Mouse (Mus musculus) megakaryocyte-erythroid progenitor cell, adult 5 weeks (primary cell): ENCODE results near the gene Olfr667. TPM values are rescaled to one million over a fixed set of nuclear protein-coding genes. Genes with fewer than 3 reads are reported as not detected.

Experiments used
- polyA plus RNA-seq: library from polyadenylated mRNA; stranded (reverse); fragments of >175 nt; gene quantifications from 2 replicates; pipeline ENCODE4 v1.2.3, GENCODE M21; 2012

Olfr667 gene
- polyA plus RNA-seq, result not detected in 2 replicates

DNA sequence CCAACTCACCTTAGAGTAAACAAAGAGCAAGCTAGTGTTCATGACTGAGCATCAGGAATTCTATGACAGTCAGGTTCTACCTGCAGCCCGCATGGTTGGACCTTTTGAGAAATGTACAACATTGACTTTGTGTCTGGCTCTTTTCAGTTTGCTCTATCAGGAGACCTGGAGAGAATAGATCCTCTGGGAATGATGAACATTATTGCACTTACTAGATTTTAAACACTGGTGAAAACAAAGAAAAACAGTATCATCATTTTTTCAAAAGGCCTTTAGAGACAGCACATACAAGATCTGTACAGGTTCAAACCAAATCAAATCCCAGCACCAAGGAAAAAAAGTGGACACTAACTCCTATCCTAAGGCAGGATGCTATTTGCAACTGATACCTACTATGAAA is at the start of gene Olfr667:
Olfr667 (minus strand) TSS at position 101 of the 400 bp plus-strand sequence.

DNA sequence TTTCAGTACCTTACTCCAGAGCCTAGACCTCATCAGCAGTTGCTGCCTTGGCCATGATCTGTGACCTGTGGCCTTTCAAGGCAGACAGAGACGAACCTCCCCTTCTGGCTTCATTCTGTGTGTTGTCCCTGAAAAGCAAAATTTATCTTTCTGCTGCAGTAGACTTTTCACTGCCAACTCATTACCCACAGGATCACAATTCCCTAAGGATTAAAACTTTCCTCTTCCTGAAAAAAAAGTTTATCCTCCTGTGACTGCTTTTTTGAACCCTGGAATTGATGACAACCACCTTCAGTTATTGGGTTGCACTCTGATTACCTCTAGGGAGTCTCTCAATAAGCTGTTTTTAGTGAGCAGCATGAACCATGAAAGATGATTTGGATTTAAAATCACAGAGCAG is 41.2 kb upstream of the Olfr667 start, which contains the start of gene Olfr670:
Olfr670 (minus strand) TSS at position 101 of the 400 bp plus-strand sequence.

DNA sequence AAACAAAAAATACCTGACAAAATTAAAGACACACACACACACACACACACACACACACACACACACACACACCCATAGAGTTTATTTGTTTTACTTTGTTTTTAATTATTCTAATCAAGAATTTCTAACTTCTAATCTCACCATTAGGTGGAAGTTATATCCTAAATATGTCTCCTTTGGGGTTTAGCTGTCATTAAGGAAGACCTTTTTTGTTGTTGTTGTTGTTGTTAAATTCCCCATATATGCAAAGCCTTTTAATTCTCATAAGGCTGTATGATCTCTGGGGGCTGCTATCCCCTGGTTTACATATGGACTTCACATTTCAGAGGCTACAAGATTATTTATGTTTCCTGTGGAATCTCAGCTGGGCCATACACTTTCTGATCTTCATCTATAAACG is 12.7 kb upstream of the Olfr667 start, which contains the start of gene Olfr669:
Olfr669 (plus strand) TSS at position 301 of the 400 bp plus-strand sequence.

DNA sequence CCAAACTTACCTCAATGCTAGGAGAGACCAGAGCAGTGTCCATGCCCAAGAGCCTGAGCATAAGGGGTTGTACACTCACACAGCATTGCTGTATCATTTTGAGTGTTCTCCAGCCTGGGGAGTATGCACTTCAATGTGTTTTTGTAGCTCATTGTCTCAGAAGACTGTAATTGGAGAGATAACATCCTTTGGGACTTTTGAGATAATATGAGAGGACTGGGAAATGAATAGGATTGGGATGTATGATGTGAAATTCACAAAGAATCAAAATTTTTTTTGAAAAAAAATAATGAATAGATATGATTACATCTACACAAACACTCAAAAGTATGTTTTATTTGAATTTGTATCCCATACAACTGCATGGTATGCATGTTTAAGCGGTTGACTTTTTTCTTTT is 6.7 kb upstream of the Olfr667 start, which contains the start of gene Olfr668:
Olfr668 (minus strand) TSS at position 101 of the 400 bp plus-strand sequence.

DNA sequence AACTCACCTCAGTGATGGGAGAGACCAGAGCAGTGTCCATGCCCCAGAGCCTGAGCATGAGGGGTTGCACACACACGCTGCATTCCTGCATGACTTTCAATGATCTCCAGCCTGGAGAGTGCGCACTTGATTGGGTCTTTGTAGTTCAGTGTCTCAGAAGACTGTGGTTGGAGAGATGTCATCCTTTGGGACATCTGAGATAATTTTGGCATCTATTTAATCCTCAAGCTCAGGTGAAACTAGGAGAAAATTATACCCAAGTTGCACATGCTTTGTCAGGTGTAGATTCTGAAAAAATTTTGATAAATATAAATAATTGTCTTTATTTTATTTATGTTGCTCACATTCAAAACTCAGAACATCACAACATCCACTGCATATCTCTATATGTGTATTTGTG is 25.4 kb downstream of the Olfr667 start, which contains the start of gene Olfr666:
Olfr666 (minus strand) TSS at position 101 of the 400 bp plus-strand sequence.

DNA sequence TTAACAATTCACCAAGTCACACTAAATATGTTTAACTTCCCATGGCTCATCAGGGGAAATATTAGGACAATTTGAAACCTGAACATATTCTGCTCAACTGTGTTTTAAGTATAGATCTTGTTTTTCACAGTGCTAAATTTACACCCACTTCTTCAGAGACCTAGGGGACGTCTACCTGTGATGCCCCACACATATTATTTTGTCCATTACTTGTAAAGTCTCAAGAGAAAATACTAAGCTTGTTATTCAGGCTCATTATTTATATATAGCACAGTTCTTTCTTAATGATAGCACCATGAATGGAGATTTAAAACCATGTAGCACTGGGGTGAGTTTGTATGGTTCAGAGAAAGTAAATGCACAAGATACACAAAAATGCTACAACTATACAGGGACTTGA is 43.6 kb downstream of the Olfr667 start, which contains the start of gene Olfr665:
Olfr665 (plus strand) TSS at position 301 of the 400 bp plus-strand sequence.

Other genes starting within 250 kb of the Olfr667 start
- gene Olfr661, start 235.0 kb downstream of the Olfr667 start, polyA plus RNA-seq, result not detected in 2 replicates
- not detected in 2 replicates for gene Usp17le, start 144.0 kb downstream of the Olfr667 start, polyA plus RNA-seq
- not detected in 2 replicates for gene Usp17lb, start 78.9 kb downstream of the Olfr667 start, polyA plus RNA-seq
- gene Usp17la, start 64.5 kb downstream of the Olfr667 start, polyA plus RNA-seq, result 0.03 and 0.09 TPM in 2 replicates
- not detected in 2 replicates for gene Olfr665, start 43.5 kb downstream of the Olfr667 start, polyA plus RNA-seq
- gene Olfr666, start 25.5 kb downstream of the Olfr667 start, polyA plus RNA-seq, result not detected in 2 replicates
- gene Olfr668, start 6.6 kb upstream of the Olfr667 start, polyA plus RNA-seq, result not detected in 2 replicates
- not detected in 2 replicates for gene Olfr669, start 12.8 kb upstream of the Olfr667 start, polyA plus RNA-seq
- gene Olfr670, start 41.1 kb upstream of the Olfr667 start, polyA plus RNA-seq, result not detected in 2 replicates
- gene Olfr671, start 57.6 kb upstream of the Olfr667 start, polyA plus RNA-seq, result 0.02 TPM in 1 of 2 replicates, not detected in the other
- not detected in 2 replicates for gene Olfr672, start 80.5 kb upstream of the Olfr667 start, polyA plus RNA-seq
- not detected in 2 replicates for gene Olfr675, start 107.0 kb upstream of the Olfr667 start, polyA plus RNA-seq
- not detected in 2 replicates for gene Olfr676, start 111.2 kb upstream of the Olfr667 start, polyA plus RNA-seq
- gene Olfr677, start 129.9 kb upstream of the Olfr667 start, polyA plus RNA-seq, result not detected in 2 replicates
- gene Olfr678, start 143.0 kb upstream of the Olfr667 start, polyA plus RNA-seq, result not detected in 2 replicates
- not detected in 2 replicates for gene Olfr679, start 159.7 kb upstream of the Olfr667 start, polyA plus RNA-seq
- not detected in 2 replicates for gene Olfr680-ps1, start 171.3 kb upstream of the Olfr667 start, polyA plus RNA-seq
- not detected in 2 replicates for gene Olfr681, start 195.4 kb upstream of the Olfr667 start, polyA plus RNA-seq
- gene Olfr683, start 225.5 kb upstream of the Olfr667 start, polyA plus RNA-seq, result not detected in 2 replicates
- gene Olfr684, start 242.2 kb upstream of the Olfr667 start, polyA plus RNA-seq, result 0.08 TPM in 1 of 2 replicates, not detected in the other